Mouse (Mus musculus): ENCODE data around the gene Zfp628. TPM values are rescaled to one million over a fixed set of nuclear protein-coding genes. Genes with fewer than 3 reads are reported as not detected.
A peak's percentile ranks its signal among the peaks of the same experiment; 100 is the strongest.

Zfp628 gene
- polyA plus RNA-seq, 1 experiment from 2014 or later, result 4.6 TPM

DNA sequence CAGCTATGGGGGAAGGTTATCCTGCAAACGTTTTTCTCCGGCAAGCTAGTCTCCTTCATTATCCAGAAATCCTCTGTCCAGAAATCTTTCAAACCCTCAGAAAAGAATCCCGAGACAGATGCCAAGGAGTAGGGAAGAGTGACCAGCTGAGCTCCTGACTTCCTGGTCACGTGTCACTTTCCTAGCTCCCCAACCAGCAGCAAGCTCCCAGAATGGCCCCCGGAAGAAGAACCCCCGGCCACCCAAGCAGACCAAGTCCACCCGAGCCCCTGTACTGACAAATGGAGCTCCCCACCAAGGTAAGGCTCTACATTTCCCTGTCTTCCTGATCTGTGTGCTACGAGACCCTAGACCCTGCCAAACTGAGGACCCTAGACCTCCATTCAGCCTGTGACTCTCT, 12.7 kb downstream of the Zfp628 start:
- H3K9me3 ChIP-seq, result no peaks in the 10 kb centered on the region
- H3K4me2 ChIP-seq, result no peak overlapping the region
- no peak for ATAC-seq (ENCODE audit: low read depth)
- H3K27me3 ChIP-seq, result no peaks in the 10 kb centered on the region
- 62% methylated on average over 8 of the region's 8 CpGs for WGBS
- no peaks in the 10 kb centered on the region for H3K36me3 ChIP-seq
- H3K4me3 ChIP-seq, result no peak overlapping the region
- H3K27ac ChIP-seq (replicated peaks), result no peak overlapping the region
- H3K9ac ChIP-seq, result no peak overlapping the region; the same call in 1 of the 2 replicates
- peaks cover 54% of the 10 kb centered on the region for H3K4me1 ChIP-seq (replicated peaks)

GRCm38 (mm10) chr7:4928323-4928722, 13.3 kb downstream of the Zfp628 start:
- H3K4me2 ChIP-seq, result no peak overlapping the region
- no peak overlapping the region for H3K27ac ChIP-seq (replicated peaks)
- H3K4me3 ChIP-seq, result no peak overlapping the region
- H3K9ac ChIP-seq, result no peak overlapping the region
- H3K36me3 ChIP-seq, result no peaks in the 10 kb centered on the region
- no peaks in the 10 kb centered on the region for H3K27me3 ChIP-seq
- WGBS, result 73% methylated on average over 16 of the region's 17 CpGs
- no peaks in the 10 kb centered on the region for H3K9me3 ChIP-seq
- ATAC-seq (ENCODE audit: low read depth), result no peak
- peaks cover 48% of the 10 kb centered on the region for H3K4me1 ChIP-seq (replicated peaks)

- Histone ChIP-seq H3K4me3 (no peak overlapping the region), H3K9ac (no peak overlapping the region), H3K36me3 (no peaks in the 10 kb centered on the region), H3K9me3 (peaks cover 5% of the 10 kb centered on the region; the same call in 1 of the 2 replicates), H3K4me1 (replicated peaks) (peaks cover 2% of the 10 kb centered on the region; the same call in 1 of the 2 replicates), H3K27me3 (no peaks in the 10 kb centered on the region), H3K27ac (replicated peaks) (no peak overlapping the region), H3K4me2 (no peak overlapping the region)
- 74% methylated on average over 12 of the region's 12 CpGs for WGBS
- ATAC-seq (ENCODE audit: low read depth), result no peak
Observed at GRCm38 (mm10) chr7:4933103-4933502, 18.1 kb downstream of the Zfp628 start.

DNA sequence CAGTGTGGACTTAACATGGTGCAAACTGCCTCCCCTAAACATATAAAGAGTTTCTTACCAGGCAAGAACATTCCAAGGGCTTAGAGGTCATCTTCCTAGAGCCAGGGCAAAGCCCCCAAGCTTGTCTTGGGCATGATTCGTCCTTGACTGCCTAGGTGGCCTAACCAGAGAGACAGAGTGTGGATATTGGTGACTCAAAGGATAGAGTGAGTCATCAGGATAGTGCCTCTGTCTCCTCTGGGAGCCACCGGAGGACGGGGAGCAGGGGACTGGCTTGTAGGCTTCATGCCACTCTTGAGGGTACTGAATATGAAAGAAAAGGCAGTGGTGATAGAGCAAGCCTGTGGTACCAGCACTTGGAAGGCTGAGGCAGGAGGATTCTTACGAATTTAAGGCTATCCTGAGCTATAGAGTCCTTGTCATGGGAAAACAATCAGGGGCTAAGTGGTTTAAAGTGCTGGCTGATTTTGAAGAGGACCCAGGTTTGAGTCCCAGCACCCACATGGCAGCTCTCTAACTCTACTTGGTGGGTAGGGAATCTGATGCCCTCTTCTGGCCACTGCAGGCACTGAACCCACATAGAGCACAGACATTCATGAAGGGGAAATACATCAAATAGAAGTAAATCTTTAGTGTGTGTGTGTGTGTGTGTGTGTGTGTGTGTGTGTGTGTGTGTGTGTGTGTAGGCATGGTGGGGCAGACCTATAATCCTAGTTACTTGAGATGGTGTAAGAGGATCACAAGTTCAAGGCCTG, 19.3 kb downstream of the Zfp628 start:
- Histone ChIP-seq H3K4me3 (no peak overlapping the region), H3K27ac (replicated peaks) (no peak overlapping the region)
- WGBS, result 81% methylated on average over 4 of the region's 4 CpGs

DNA sequence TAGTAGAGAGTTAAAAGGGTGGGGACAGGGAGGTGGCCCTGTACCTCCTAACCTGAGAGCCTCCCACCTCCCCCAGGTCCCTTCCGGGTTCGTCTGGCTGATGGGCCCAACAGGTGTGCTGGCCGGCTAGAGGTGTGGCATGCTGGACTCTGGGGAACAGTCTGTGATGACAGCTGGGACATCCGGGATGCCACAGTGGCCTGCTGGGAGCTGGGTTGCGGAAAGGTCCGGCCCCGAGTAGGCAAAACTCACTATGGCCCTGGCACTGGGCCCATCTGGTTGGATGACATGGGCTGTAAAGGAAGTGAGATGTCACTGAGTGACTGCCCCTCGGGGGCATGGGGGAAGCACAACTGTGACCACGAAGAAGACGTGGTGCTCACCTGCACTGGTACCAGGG, 21.8 kb downstream of the Zfp628 start:
- Histone ChIP-seq H3K9me3 (peaks cover 5% of the 10 kb centered on the region; the same call in 1 of the 2 replicates), H3K27me3 (no peaks in the 10 kb centered on the region), H3K4me2 (no peak overlapping the region), H3K36me3 (no peaks in the 10 kb centered on the region), H3K4me3 (no peak overlapping the region), H3K27ac (replicated peaks) (no peak overlapping the region), H3K4me1 (replicated peaks) (no peaks in the 10 kb centered on the region), H3K9ac (0 out of 2 replicates have a peak overlapping the region, but pooled peaks have one; percentile 3)
- ATAC-seq (ENCODE audit: low read depth), result no peak
- WGBS, result 77% methylated on average over 10 of the region's 10 CpGs

More for the DNA sequence above, 19.3 kb downstream of the Zfp628 start:
- Histone ChIP-seq H3K27me3 (no peaks in the 10 kb centered on the region), H3K9ac (no peak overlapping the region), H3K4me2 (no peak overlapping the region), H3K4me1 (replicated peaks) (no peaks in the 10 kb centered on the region), H3K36me3 (no peaks in the 10 kb centered on the region), H3K9me3 (peaks cover 5% of the 10 kb centered on the region; the same call in 1 of the 2 replicates)
- ATAC-seq (ENCODE audit: low read depth), result no peak

- no peak overlapping the region for H3K4me2 ChIP-seq
- 74% methylated on average over 11 of the region's 11 CpGs for WGBS
- H3K36me3 ChIP-seq, result no peaks in the 10 kb centered on the region
- H3K9me3 ChIP-seq, result peaks cover 5% of the 10 kb centered on the region; the same call in 1 of the 2 replicates
- no peak overlapping the region for H3K4me3 ChIP-seq
- no peaks in the 10 kb centered on the region for H3K4me1 ChIP-seq (replicated peaks)
- no peak overlapping the region for H3K9ac ChIP-seq
- no peak for ATAC-seq (ENCODE audit: low read depth)
- no peaks in the 10 kb centered on the region for H3K27me3 ChIP-seq
- H3K27ac ChIP-seq (replicated peaks), result no peak overlapping the region
Observed at GRCm38 (mm10) chr7:4937392-4937791, 22.4 kb downstream of the Zfp628 start.

DNA sequence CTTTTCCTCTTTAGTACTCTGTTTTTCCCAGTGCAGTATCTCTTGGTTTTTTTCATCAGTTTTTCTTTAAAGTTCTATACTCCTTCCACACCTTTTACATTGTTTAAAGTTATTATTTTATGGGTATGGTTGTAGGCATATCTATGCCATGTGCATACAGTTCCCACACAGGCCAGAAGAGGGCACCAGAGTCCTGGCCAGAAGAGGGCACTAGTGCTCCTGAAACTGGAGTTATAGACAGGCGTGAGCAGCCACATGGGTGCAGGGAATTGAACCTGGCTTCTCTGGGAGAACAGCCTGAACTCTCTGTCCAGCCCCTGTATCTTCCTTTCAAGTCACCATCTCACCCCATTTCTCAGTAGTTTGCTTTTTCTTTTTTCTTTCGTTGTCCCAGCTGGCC, 23.4 kb downstream of the Zfp628 start:
- H3K4me2 ChIP-seq, result no peak overlapping the region
- H3K4me1 ChIP-seq (replicated peaks), result no peaks in the 10 kb centered on the region
- H3K27ac ChIP-seq (replicated peaks), result no peak overlapping the region
- peaks cover 5% of the 10 kb centered on the region; the same call in 1 of the 2 replicates for H3K9me3 ChIP-seq
- no peaks in the 10 kb centered on the region for H3K27me3 ChIP-seq
- no peaks in the 10 kb centered on the region for H3K36me3 ChIP-seq
- no peak for ATAC-seq (ENCODE audit: low read depth)
- WGBS, result 34% methylated on average over 2 of the region's 2 CpGs
- H3K9ac ChIP-seq, result no peak overlapping the region
- H3K4me3 ChIP-seq, result no peak overlapping the region

- Histone ChIP-seq H3K27me3 (no peaks in the 10 kb centered on the region), H3K4me2 (no peak overlapping the region), H3K4me1 (replicated peaks) (no peaks in the 10 kb centered on the region), H3K27ac (replicated peaks) (no peak overlapping the region), H3K36me3 (no peaks in the 10 kb centered on the region), H3K9ac (no peak overlapping the region), H3K4me3 (no peak overlapping the region), H3K9me3 (no peaks in the 10 kb centered on the region)
- WGBS, result 21% methylated on average over 9 of the region's 9 CpGs
- peak; percentile 38; the same call in 1 of the 2 replicates for ATAC-seq (ENCODE audit: low read depth)
Observed at GRCm38 (mm10) chr7:4940068-4940479, 25.1 kb downstream of the Zfp628 start.

- WGBS, result 58% methylated on average over 5 of the region's 5 CpGs
- Histone ChIP-seq H3K4me2 (no peak overlapping the region), H3K4me3 (no peak overlapping the region), H3K4me1 (replicated peaks) (no peaks in the 10 kb centered on the region), H3K9ac (no peak overlapping the region), H3K9me3 (no peaks in the 10 kb centered on the region), H3K36me3 (no peaks in the 10 kb centered on the region), H3K27me3 (no peaks in the 10 kb centered on the region), H3K27ac (replicated peaks) (no peak overlapping the region)
- no peak for ATAC-seq (ENCODE audit: low read depth)
Observed at GRCm38 (mm10) chr7:4942673-4943072, 27.7 kb downstream of the Zfp628 start.

GRCm38 (mm10) chr7:4943223-4943815, 28.3 kb downstream of the Zfp628 start:
- Histone ChIP-seq H3K27ac (replicated peaks) (no peak overlapping the region), H3K4me2 (peak overlapping the region; percentile 51), H3K9me3 (no peaks in the 10 kb centered on the region), H3K36me3 (no peaks in the 10 kb centered on the region), H3K9ac (no peak overlapping the region), H3K4me3 (peak overlapping the region; percentile 26), H3K27me3 (no peaks in the 10 kb centered on the region), H3K4me1 (replicated peaks) (no peaks in the 10 kb centered on the region)
- ATAC-seq (ENCODE audit: low read depth), result peak; percentile 51; the same call in 1 of the 2 replicates
- WGBS, result 18% methylated on average over 15 of the region's 15 CpGs

DNA sequence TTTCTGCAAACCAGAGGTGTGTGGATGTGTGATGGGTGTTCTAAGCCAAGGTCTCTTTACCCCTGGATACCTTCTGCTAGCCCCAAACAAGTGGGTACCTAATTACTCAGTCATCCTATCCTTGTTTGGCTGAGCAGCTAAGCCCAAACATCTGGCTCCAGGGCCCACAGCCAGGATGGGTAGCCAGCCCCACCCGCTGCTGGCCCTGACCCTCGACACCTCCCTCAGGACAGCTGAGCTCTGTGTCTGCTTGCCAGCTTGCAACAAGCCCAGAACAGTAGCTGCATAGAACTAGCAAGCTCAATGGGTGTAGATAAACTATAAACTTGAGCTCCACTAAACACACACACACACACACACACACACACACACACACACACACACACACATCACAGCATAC, 32.8 kb downstream of the Zfp628 start:
- Histone ChIP-seq H3K9ac (0 out of 2 replicates have a peak overlapping the region, but pooled peaks have one; percentile 5), H3K36me3 (no peaks in the 10 kb centered on the region), H3K4me1 (replicated peaks) (no peaks in the 10 kb centered on the region), H3K27me3 (no peaks in the 10 kb centered on the region), H3K27ac (replicated peaks) (no peak overlapping the region), H3K4me3 (no peak overlapping the region), H3K4me2 (no peak overlapping the region), H3K9me3 (no peaks in the 10 kb centered on the region)
- 59% methylated on average over 2 of the region's 2 CpGs for WGBS
- no peak for ATAC-seq (ENCODE audit: low read depth)

DNA sequence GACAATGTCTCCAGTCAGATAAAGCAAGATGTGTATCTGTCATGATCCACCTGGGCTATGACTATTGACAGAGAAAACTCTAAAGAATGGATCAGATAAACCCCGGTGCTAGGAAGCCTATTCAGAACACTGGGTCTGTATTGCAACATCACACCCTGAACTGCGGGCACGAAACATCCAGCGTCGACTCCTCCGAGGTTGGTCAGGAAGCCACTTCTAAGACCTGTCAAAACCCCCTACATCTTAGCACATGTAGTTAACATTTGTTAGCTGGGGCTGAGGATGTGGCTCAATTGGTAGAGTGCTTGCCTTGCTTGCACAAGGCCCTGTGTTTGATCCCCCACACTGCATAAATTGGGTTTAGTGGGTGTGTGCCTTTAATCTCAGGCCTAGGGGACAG, 33.4 kb downstream of the Zfp628 start:
- Histone ChIP-seq H3K4me2 (no peak overlapping the region), H3K9me3 (no peaks in the 10 kb centered on the region), H3K27ac (replicated peaks) (no peak overlapping the region), H3K27me3 (no peaks in the 10 kb centered on the region), H3K4me3 (no peak overlapping the region), H3K36me3 (no peaks in the 10 kb centered on the region), H3K4me1 (replicated peaks) (no peaks in the 10 kb centered on the region), H3K9ac (0 out of 2 replicates have a peak overlapping the region, but pooled peaks have one; percentile 5)
- ATAC-seq (ENCODE audit: low read depth), result no peak
- 82% methylated on average over 6 of the region's 6 CpGs for WGBS
